Mouse (Mus musculus): Measurements from ENCODE around the gene Kctd3.

The Kctd3 gene

DNA sequence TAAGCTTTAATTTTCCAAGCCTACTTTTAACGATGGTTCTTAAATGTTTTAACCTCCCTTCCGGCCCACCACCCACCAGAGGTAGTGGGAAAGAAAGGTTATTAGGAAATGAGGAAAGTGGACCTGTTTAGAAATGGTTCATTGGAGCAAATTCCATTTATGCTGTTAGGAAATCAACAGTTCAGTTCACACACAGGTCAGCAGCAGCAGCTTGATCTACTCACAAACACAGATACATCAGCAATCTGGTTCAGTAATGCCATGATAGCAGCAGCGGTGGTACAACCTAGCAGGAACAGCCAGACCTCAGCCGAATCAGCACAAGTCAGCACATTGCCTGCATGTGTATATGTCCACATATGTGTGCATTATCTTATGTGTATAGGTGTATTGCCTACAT is 3.0 kb upstream of the Kctd3 start:
- no peak for DNase-seq (ENCODE audit: low read depth, low spot score)

DNA sequence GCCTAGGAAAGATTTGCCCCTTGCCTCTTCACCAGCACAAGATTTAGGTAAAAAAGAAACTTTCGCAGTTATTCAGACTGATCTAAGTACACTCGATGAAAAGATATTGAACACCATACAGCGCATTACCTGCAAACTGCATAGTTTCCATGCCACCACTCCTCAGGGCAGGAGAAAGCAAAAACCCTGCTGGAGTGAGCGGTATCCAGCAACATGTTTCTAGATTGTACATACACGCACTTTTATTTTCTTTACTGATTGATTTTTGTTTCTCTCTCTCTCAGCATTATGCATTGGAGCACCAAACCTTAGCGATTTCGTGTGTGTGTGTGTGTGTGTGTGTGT is 311 bp upstream of the Kctd3 start:
- no peak for DNase-seq (ENCODE audit: low read depth, low spot score)

DNA sequence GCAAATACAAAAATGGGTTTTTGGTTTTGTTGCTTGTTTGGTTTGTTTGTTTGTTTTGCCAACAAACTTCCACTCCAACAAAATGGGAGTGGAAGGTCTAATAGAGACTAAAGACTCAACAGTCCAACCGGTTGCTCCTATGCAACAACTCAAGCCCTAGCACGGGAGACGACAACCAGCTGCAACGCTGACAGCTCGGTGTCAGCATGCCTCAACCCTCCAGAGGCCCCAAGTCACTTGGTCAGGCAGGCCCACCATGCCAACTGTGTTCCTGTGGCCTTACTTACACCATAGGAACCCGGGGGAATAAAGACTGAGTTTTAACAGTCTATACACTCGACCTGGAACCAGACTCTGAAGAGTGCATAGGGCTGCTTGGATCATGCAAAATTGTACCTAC is 815 bp downstream of the Kctd3 start:
- DNase-seq (ENCODE audit: low read depth, low spot score), result peak; percentile 15

DNA sequence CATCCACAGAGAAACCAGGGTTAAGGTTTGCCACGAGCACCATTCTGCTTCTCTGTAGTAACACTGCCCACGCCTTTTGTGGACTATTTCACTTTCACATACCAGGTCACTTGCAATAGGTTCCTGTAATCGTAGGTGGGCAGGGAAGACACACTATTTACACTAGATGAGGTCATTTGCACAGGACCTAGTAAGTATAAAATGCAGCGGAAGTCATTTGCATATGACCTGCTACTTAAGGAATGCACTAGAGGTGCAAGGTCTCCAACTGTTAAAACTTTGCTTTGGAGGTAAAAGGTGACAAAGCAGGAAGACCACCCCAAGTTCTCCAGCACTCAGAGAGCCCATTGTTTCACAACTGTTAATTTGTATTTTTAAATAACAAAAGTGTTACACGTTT is 1.4 kb downstream of the Kctd3 start:
- DNase-seq (ENCODE audit: low read depth, low spot score), result peak; percentile 40

DNA sequence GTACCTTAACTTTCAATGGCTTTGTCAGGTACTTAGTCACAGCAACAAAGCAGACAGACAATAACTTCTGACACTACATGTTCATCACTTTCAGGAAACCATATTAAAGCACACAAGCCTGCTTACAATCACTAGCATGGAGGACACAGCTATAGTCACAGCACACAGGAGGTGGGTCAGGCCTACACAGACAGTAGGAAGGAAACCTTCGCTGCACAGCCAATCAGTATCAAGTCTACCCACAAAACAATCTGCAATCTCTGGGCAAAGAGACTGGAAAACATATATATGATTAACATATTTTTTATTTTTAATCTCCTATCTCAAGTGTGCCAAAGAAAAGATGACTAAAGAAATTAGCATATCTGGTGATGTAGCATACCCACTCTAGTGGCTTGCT is 2.9 kb downstream of the Kctd3 start:
- DNase-seq (ENCODE audit: low read depth, low spot score), result no peak

DNA sequence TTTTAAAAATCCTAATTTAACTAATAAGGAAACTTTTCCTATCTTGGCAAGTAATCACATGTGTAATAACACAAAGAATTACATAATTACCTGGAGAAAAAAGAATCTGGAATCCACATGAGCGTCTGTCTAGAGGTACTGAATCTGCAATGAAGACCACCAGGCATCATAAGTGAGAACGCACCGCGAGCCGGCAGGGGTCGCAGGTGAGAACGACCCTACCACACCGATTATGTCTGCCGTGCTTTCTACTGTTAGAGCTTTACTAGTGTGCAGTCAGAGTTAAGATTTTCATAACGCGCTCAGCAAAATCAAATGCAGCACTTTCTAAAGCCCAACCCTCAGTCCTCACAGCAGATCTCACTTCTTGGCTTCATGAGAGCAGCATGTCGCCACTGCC is 5.8 kb downstream of the Kctd3 start:
- no peak for DNase-seq (ENCODE audit: low read depth, low spot score)

DNA sequence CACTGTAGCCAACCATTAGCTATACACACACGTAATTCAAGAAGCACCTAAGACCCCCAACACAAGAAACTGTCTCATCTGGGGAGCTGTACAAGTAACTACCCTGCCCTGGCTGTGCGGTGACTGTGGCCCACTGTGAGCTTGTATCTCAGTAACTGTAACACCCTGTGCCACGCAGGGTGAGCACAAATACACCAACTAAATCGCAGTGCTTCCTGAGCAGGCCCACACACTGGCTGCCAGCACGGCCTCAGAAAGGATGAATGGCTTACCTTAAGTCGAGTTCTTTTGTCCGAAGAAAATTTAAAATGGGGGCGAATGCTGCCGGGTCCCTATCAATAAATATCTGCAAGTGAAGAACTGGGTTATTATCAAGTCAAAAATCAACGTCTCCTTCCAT is 7.7 kb downstream of the Kctd3 start:
- no peak for DNase-seq (ENCODE audit: low read depth, low spot score)

DNA sequence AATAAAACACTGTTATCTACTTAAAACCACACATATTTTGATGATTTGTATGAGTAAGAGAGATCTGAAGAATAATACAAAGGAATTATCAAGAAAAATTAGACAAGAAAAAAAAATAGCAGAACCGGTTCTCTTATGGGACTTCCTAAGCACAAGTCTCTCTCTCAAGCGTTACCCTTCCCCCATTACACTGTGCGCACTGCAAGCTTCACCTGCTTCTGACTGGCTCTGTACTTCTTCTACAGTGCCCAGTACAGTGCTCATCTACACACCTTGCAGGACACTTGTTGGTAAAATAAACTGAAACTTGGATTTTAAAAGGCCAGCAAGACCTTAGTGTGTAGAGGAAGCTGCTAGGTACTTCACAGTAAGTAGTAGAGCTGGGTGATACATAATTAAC is 9.7 kb downstream of the Kctd3 start:
- DNase-seq (ENCODE audit: low read depth, low spot score), result no peak

DNA sequence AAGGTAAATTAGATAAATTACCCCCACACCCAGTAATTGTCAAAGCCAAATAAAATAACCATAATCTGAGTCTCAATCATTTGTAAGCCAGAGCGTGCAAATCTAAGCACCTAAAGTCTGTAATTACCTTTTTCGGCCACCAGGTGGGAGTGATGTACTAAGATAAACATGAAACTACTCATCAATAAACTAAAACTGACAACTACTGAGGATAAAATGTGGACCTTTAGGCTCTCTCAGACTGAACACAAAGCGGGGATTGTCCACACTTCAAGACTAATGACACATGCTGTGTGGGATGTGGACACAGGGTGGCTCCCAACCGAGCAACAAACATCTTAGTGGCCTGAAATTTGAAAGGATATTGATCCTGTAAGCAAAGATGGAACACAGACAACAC is 14.4 kb downstream of the Kctd3 start:
- peak; percentile 62 for DNase-seq (ENCODE audit: low read depth, low spot score)

DNA sequence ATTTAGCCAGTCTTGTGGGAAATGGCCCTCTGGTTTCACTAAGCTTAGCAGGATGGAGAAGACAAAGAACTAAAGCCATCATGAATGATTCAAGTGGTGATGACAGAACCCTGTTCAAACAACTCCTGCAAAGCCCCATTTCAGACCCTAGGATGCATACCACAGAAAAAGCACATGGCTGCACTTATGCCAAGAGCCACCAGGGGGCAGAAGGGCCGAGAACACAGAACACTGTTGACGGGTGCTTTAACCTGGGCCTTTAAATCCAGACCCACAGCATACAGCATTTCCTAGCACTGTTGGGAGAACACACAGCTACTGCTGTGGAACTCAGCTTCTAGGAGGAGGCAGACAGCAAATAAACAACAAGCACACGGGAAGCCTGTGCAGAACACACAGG is 27.6 kb downstream of the Kctd3 start:
- DNase-seq (ENCODE audit: low read depth, low spot score), result peak; percentile 63

DNA sequence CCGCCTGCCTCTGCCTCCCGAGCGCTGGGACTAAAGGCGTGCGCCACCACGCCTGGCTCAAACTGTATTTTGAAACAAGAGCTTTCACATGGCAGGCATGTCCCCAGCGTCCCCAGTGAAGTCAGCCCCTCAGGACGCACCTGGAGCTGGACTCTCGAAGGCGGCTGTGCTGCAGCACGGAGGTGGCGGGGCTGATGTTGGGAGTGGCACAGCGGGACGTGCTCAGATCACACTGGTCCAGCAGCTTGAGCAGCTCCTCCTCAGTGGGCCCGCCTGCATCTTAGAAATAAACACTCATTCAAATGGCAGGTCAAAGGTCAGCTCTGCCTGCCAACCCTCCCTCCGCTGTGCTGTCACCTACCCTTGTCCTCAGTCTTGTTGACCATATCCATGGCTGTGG is 33.7 kb downstream of the Kctd3 start:
- DNase-seq (ENCODE audit: low read depth, low spot score), result no peak

DNA sequence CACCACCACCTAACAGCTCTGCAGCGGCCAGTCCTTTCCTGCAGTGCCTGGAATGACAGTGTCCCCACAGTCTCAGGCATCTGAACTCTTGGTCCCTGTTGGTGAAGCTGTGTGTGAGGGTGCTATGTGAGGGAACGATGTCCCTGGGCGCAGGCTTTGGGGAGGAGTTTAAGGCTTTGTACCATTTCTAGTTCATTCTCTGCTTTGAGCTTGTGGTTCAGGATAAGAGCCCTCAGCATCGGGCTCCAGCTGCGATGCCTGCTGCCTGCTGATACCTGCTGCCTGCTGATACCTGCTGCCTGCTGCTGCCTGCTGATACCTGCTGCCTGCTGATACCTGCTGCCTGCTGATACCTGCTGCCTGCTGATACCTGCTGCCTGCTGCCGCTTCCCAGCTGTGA is 34.6 kb downstream of the Kctd3 start:
- DNase-seq (ENCODE audit: low read depth, low spot score), result no peak

DNA sequence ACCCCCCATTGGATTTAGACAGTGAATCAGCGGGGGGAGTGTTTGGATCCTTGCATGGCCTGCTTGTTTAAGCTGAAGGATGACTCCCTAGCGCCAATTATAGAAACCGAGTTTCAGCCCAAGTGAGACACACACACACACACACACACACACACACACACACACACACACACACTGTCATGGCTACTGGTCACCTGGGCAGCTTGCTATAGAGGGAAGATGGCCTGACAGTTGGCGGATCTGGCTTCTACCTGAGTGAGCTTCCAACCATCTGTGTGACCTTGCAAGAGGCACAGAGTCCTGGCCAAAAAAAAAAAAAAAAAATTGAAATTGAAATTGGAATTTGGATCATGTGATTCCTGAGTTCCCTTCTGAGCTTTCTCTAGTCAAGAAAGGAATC is 55.1 kb downstream of the Kctd3 start:
- no peak for DNase-seq (ENCODE audit: low read depth, low spot score)

DNA sequence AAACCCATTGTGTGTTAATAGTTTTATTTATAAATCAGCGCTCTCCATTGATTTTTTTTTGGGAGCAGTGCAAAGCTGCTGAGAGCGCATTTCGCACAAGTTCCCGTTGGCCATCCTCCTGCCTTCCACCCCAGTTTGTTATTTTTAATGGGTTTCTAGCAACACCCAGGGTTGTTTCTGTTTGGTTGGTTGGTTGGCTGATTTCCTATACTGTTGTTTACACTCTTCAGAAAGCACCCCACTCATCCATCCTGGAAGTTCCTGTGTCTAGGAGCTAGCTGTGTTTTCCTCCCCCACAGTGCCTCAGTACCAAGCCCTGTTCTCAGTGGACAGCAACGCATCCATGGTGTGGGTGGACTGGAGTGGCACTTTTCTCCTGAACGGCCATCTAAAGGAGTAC is 56.5 kb downstream of the Kctd3 start:
- DNase-seq (ENCODE audit: low read depth, low spot score), result no peak

DNA sequence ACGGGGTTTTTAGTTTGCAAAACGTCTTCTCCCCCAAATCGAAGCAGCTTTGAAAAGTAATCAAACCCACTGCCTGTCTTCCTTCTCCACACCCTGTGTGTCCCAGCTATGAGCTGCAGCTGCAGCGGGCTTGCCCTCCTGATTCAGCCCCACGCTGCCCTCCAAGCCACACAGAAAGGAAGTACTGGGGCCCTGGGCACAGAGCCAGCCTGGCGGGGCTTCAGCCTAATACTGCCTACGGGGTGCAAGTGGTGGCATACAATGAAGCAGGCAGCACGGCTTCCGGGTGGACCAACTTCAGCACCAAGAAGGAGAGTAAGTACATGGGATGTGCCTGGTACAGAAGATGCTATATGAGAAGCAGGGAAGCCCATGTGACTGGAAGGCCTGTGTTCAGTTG is 59.4 kb downstream of the Kctd3 start:
- DNase-seq (ENCODE audit: low read depth, low spot score), result no peak

DNA sequence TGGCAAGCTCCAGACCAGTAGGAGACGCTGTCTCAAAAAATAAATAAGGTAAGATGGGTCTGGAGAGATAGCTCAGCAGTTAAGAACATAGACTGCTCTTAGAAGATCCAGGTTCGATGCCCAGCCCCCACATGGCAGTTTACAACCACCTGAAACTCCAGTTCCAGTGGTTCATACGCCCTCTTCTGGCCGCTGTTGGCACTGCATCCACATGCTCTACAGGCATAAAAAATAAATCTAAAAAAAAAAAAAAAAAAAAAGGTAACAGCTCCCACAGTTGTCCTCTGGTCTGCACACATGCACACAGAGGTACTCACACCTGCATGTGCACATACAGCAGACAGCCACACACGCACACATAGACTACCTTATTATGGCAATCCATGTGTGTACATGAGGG is 59.8 kb downstream of the Kctd3 start:
- peak; percentile 42 for DNase-seq (ENCODE audit: low read depth, low spot score)

DNA sequence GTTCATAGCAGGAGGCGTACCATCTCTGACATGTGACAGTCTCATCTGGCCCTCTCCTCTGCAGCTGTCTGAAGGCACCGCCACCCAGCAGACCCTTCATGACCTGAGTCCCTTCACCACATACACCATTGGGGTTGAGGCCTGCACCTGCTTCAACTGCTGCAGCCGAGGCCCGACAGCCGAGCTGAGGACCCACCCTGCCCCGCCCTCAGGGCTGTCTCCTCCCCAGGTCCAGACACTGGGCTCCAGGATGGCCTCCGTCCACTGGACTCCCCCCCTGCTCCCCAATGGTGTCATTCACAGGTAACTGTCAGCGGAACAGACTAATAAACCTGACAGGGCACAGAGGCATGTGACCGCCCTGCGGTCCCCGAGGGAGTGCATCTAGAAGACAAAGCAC is 60.8 kb downstream of the Kctd3 start:
- DNase-seq (ENCODE audit: low read depth, low spot score), result no peak

DNA sequence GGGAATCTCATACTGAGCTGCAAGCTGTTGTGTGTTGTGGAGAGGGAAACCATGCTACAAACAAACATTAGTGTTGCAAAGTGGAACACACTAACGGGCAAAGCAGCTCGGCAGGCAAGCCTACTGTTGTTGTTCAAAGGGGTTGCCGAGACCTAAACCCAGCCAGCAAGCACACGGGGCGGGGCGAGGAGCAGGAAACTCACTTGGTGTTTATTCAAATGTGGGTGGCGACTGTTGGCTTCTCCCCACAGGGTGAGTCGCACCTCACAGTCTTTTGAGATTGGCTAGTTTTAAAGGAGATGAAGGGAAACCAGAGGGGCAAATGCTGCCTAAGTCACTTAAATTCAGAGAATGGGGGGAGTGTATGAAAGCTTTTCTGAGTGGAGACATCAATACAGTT is 62.3 kb downstream of the Kctd3 start:
- DNase-seq (ENCODE audit: low read depth, low spot score), result no peak

DNA sequence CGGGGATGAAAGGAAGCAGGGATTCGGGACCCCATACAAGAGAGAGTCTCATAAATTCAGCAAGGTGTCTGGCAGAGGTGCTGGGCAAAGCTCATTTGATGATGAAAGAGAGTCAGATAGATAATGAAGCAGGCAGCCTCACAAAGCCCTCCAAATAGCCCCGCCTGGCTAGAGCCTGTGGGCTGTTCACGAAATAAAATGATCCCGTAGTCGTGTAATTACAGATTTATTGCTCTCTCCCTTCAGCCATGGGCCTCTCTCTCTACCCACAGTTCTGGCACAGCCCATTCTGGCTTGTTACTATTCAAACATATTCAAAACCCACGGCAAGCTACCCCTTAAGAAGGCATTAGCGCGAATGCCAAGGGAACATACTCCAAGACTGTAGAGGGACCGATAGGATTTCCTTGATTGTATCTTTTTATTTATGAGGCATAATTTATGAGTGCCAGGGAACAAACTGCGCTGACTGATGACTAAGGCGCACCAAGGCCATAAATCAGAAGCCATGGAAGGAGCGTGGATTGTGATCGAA is 70.3 kb downstream of the Kctd3 start:
- DNase-seq (ENCODE audit: low read depth, low spot score), result no peak

Data from A20 (cell line).